Mouse (Mus musculus) layer of hippocampus, adult 9-10 months (tissue): ENCODE measurements around the gene Metap1d.

Experiments used
- DNase-seq: peaks from one replicate; pipeline ENCODE4 v3.0.0; 2022; ENCODE audit warnings: low spot score

Metap1d gene

GRCm38 (mm10) chr2:71544391-71545285 is 91.6 kb downstream of the Metap1d start:
- no peak for DNase-seq

- DNase-seq, result no peak
Measured at GRCm38 (mm10) chr2:71545401-71545881, 92.4 kb downstream of the Metap1d start.

DNA sequence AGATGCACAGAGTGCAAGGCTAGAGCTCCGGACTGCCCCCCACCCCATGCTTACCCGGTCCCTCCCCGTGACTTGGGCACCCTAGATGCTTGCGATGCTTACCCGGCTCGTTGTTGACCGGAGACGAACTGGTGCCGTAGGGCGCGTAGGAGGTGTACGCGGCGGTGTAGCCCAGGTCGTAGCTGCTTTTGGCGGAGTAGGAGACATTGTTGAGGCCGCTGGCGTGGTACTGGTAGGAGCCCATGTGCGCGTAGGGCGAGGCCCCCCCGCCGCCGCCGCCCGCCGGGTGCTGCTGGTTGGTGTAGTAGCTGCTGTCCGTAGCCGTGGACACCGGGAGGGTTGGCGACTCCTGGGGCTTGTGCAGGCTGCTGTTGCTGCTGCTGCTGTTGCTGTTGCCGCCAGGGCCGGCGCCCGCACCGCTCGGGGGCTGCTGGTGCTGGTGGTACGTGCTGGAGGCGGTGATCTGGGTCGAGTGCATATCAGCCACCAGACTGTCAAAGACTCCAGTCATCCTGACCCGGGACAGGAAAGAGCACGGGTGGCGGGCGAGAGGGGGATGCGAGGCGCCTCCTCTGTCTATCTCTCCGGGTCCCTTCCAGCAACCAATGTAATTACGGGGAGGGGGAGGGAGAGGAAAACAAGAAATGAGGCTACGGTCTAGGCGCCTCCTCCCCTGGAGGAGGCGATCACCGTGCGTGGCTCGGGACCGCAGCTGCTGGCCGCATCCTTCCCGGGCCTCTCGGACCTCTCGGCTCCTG is 93.0 kb downstream of the Metap1d start:
- DNase-seq, result no peak

DNA sequence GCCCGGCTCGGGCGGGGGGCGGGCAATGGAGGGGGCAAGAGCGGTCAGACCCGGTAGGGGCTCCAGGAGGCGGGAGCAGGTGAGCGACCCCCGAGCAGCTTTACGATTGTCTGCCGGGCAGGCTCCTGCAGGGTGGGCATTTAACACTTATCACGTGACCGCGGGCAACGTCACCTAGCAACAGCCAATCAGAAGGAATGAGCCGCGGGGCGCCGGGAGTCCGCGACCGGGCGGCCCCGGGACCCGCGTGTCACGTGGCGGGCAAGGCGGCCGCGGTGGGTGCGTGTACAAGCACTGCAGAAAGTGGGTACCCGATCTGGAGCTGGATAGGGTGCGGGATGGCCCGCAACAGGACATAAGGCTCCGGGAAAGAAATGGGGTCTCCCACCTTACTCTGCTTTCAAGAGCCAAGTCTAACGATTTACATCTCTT is 93.6 kb downstream of the Metap1d start, which contains the start of gene Dlx2:
TSS of gene Dlx2 (minus strand) at position 115 of the 432 bp plus-strand sequence.
- no peak for DNase-seq

DNA sequence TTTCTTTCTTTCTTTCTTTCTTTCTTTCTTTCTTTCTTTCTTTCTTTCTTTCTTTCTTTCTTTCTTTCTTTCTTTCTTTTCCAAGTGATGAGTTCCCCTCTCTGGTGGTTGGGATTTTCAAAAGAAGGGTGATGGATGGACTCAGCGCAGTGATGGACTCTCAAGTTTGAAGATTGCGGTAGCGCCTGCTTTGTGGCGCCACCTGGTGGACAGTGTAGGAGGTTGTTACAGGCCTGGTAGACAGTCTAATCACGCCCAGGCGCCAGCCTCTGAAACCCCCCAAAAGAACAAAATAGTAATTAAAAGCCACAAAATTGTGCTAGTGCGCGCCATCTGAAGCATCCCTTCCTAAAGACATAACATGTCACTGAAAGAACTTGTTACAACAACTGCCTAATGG is 94.8 kb downstream of the Metap1d start:
- DNase-seq, result no peak

DNA sequence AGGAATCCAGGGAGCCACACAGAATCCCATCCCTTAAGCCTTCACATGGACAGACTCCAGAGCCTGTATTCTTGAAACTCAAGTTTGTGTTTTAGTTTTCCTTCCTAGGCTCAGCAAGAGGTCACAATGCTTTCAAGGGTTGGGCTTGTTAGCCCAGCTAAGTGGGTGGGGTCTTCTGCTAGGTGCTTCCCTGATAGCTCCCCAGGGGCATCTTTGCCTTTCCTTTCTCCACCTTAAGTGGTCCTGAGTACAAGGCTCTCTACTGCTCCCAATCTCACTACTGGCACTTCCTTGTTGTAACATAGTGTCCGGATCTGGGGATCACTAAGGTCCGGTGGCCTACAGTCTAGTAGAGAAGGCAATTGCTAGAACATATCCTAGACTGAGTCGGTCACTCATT is 97.3 kb downstream of the Metap1d start:
- no peak for DNase-seq

- no peak for DNase-seq
Measured at GRCm38 (mm10) chr2:71551704-71552103, 98.6 kb downstream of the Metap1d start.

GRCm38 (mm10) chr2:71556071-71556470 is 103.0 kb downstream of the Metap1d start:
- no peak for DNase-seq

- DNase-seq, result no peak
Measured at GRCm38 (mm10) chr2:71566466-71566865, 113.4 kb downstream of the Metap1d start.

DNA sequence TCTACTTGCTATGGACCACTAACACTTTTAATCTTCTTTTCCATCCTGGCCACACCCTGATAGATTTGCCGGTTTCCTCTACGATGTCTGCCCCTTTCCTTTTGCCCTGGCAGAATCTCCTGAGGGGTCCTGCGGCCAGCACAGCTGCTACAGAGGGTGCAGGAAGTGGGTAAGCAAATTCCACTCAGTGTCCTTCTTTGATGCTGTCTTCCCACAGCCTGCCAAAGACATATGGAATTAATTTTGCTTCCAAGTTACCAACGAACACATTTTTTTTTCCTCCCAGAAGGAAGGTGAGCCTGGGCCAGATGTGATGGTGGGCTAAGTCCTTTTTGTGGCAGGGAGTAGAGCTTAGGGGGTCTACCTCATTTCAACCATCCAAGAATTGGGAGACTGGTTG is 120.7 kb downstream of the Metap1d start:
- DNase-seq, result no peak
